Mouse (Mus musculus): Measurements from ENCODE around the gene Lzic. TPM values are rescaled to one million over a fixed set of nuclear protein-coding genes. Genes with fewer than 3 reads are reported as not detected.
"Not testable (repeated sequence)": the region's sequence is repeated elsewhere in the genome, so short reads cannot be mapped to it uniquely, and the experiment has no call there.

The Lzic gene
- polyA plus RNA-seq, 1 experiment from 2014 or later, result 47.3 TPM

DNA sequence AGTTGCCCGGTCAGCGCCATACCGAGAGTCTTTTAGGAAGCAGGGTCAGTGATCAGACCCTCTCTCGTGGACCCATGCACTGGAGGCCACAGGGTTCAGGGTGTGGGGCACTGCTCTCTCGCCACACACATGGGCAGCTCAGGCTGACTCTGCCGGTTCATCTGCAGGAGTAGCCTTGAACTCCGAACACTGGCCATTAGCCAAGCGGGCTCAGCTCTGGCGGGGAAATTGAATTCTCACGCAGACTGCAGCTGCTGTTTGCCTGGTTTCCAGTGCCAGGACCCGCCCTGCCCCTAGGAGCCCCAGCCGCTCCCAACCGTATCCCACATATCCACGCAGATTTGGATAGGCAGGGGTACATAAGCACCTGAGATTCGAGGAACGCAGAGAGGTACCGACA lies 30.8 kb upstream of the Lzic start:
- H3K9me3 ChIP-seq (ENCODE audit: control insufficient read depth, low read length), result no peaks in the 10 kb centered on the region
- H3K36me3 ChIP-seq (ENCODE audit: control insufficient read depth, insufficient read depth), result no peaks in the 10 kb centered on the region
- no peak overlapping the region for H3K4me2 ChIP-seq (ENCODE audit: low read length)
- no peak overlapping the region for H3K27ac ChIP-seq (ENCODE audit: low read length)
- 89% methylated on average over 17 of the region's 17 CpGs for WGBS
- H3K4me1 ChIP-seq (replicated peaks; ENCODE audit: control insufficient read depth, insufficient read depth, low read length), result no peaks in the 10 kb centered on the region
- H3K27me3 ChIP-seq (replicated peaks; ENCODE audit: control insufficient read depth, insufficient read depth, low read length), result no peaks in the 10 kb centered on the region
- H3K9ac ChIP-seq (replicated peaks; ENCODE audit: low read depth, low read length), result no peak overlapping the region
- no peak for ATAC-seq
- H3K4me3 ChIP-seq (replicated peaks; ENCODE audit: low read length), result no peak overlapping the region

DNA sequence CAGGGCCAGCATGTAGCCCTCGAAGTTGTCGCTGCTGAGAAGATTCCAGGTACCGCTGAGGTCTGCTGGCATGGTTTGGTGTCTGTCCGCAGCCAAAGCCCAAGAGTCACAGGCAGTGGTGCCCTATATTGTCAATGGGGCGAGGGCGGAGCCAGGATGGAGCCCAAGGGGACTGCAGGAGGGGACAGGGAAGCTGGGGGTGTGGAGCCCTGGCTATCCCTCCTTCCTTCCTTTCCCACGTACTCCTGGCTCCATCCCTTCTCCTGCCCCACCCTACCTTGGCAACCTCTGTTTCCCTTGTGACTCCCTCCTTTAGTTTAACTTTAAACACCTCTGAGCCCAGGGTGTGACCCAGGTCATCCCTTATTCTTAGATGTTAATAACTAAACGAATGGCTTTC lies 30.1 kb upstream of the Lzic start, which contains the start of gene Rbp7:
Gene Rbp7 (minus strand): TSS at position 100 of the 400 bp plus-strand sequence.
- no peak within 1 kb of the TSS for H3K4me2 ChIP-seq (ENCODE audit: low read length)
- H3K27me3 ChIP-seq (replicated peaks; ENCODE audit: control insufficient read depth, insufficient read depth, low read length), result no peaks in the 10 kb centered on the region
- ATAC-seq, result no peak
- no peaks in the 10 kb centered on the region for H3K9me3 ChIP-seq (ENCODE audit: control insufficient read depth, low read length)
- H3K36me3 ChIP-seq (ENCODE audit: control insufficient read depth, insufficient read depth), result no peaks in the 10 kb centered on the region
- H3K27ac ChIP-seq (ENCODE audit: low read length), result no peak within 1 kb of the TSS
- no peaks in the 10 kb centered on the region for H3K4me1 ChIP-seq (replicated peaks; ENCODE audit: control insufficient read depth, insufficient read depth, low read length)
- no peak within 1 kb of the TSS for H3K9ac ChIP-seq (replicated peaks; ENCODE audit: low read depth, low read length)
- WGBS, result 64% methylated on average over 8 of the region's 8 CpGs
- no peak within 1 kb of the TSS for H3K4me3 ChIP-seq (replicated peaks; ENCODE audit: low read length)

DNA sequence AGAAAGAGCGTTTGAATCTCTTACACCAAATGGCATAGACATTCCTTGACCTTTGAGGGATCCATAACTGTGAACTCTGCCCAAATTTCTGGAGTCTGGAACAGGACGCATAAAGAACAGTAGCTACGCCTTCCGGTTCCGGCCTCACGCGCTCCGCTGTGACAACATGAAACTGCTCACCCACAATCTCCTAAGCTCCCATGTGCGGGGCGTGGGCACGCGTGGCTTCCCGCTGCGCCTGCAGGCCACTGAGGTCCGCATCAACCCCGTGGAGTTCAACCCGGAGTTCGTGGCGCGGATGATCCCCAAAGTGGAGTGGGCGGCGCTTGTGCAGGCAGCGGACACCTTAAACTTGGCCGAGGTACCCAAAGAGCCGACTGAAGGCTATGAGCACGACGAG lies 27.9 kb upstream of the Lzic start:
- 93% methylated on average over 27 of the region's 27 CpGs for WGBS

DNA sequence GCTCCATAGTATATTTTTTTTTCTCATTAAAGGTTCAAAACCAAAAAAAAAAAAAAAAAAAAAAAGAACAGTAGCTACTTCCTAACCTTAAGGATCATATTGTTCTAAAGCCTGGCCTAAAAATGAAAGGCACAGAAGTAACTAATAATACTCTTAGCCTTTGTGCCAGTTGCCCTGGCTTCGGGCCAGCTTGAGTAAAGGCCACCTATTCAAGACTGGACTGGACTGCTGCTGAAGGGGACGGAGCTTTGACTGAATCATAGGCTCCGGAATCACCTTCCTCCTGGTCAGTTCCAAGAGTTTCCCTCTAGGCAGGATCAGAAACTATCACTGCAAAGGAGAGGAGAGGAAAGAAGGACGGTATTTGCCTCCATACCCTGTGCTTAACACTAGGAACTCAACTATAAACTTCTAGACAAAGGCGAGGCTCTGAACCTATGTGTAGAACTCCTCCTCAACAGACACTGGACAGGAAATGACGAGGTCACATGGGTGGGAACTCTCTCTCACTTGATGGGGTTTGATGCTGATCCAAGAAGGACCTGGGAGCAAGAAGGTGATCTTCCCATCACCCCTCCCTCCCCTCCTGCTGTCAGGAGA lies 27.1 kb upstream of the Lzic start:
- no peaks in the 10 kb centered on the region for H3K27me3 ChIP-seq (replicated peaks; ENCODE audit: control insufficient read depth, insufficient read depth, low read length)
- H3K9me3 ChIP-seq (ENCODE audit: control insufficient read depth, low read length), result no peaks in the 10 kb centered on the region
- no peaks in the 10 kb centered on the region for H3K4me1 ChIP-seq (replicated peaks; ENCODE audit: control insufficient read depth, insufficient read depth, low read length)
- WGBS, result 69% methylated on average over 6 of the region's 6 CpGs
- no peaks in the 10 kb centered on the region for H3K36me3 ChIP-seq (ENCODE audit: control insufficient read depth, insufficient read depth)
- H3K27ac ChIP-seq (ENCODE audit: low read length), result no peak overlapping the region; the same call in 1 of the 2 replicates
- no peak for ATAC-seq
- no peak overlapping the region for H3K4me3 ChIP-seq (replicated peaks; ENCODE audit: low read length)
- no peak overlapping the region for H3K9ac ChIP-seq (replicated peaks; ENCODE audit: low read depth, low read length)
- H3K4me2 ChIP-seq (ENCODE audit: low read length), result no peak overlapping the region

More for the DNA sequence above, 27.9 kb upstream of the Lzic start:
- not testable (repeated sequence) for ATAC-seq; H3K27ac ChIP-seq (ENCODE audit: low read length); H3K4me1 ChIP-seq (replicated peaks; ENCODE audit: control insufficient read depth, insufficient read depth, low read length); H3K36me3 ChIP-seq (ENCODE audit: control insufficient read depth, insufficient read depth); H3K4me3 ChIP-seq (replicated peaks; ENCODE audit: low read length); H3K9me3 ChIP-seq (ENCODE audit: control insufficient read depth, low read length); H3K4me2 ChIP-seq (ENCODE audit: low read length); H3K9ac ChIP-seq (replicated peaks; ENCODE audit: low read depth, low read length); H3K27me3 ChIP-seq (replicated peaks; ENCODE audit: control insufficient read depth, insufficient read depth, low read length)

DNA sequence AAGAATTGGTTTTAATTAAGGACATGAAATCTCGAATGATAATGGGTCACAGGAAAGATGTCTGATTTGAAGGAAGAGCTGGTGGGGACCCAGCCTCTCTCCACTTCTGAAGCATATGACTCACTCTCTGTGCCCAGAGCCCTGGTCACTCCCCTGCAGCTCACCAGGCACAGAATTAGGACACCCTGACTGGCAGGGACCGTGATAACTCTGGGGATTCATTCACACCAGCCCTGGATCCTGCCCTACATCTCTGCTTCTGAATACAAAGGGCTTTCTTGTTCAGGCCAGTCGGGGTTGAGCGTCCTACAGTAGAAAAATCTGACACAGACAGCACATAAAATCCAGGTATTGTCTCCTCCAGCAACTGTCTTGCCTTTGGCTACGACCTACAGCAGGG lies 26.5 kb upstream of the Lzic start:
- H3K4me3 ChIP-seq (replicated peaks; ENCODE audit: low read length), result no peak overlapping the region
- H3K36me3 ChIP-seq (ENCODE audit: control insufficient read depth, insufficient read depth), result no peaks in the 10 kb centered on the region
- no peak overlapping the region for H3K9ac ChIP-seq (replicated peaks; ENCODE audit: low read depth, low read length)
- WGBS, result 63% methylated on average over 5 of the region's 5 CpGs
- no peak for ATAC-seq
- H3K27me3 ChIP-seq (replicated peaks; ENCODE audit: control insufficient read depth, insufficient read depth, low read length), result no peaks in the 10 kb centered on the region
- H3K27ac ChIP-seq (ENCODE audit: low read length), result no peak overlapping the region
- H3K9me3 ChIP-seq (ENCODE audit: control insufficient read depth, low read length), result no peaks in the 10 kb centered on the region
- H3K4me2 ChIP-seq (ENCODE audit: low read length), result no peak overlapping the region
- no peaks in the 10 kb centered on the region for H3K4me1 ChIP-seq (replicated peaks; ENCODE audit: control insufficient read depth, insufficient read depth, low read length)

DNA sequence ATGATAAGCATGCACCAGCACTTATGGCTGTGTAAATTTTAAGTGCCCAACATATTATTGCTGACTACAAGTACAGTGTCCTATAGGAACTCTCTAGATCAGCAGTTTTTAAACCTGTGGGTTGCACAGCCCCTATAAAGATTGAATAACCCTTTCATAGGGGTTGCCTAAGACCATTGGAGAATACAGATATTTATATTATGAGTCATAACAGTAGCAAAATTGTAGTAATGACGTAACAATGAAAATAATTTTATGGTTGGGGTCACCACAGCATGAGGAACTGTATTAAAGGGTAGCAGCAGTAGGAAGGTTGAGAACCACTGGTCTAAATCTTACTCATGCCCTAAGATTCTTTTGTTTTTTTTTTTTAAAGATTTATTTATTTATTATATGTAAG lies 25.6 kb upstream of the Lzic start:
- no peak overlapping the region for H3K4me3 ChIP-seq (replicated peaks; ENCODE audit: low read length)
- no peaks in the 10 kb centered on the region for H3K4me1 ChIP-seq (replicated peaks; ENCODE audit: control insufficient read depth, insufficient read depth, low read length)
- H3K36me3 ChIP-seq (ENCODE audit: control insufficient read depth, insufficient read depth), result no peaks in the 10 kb centered on the region
- H3K27me3 ChIP-seq (replicated peaks; ENCODE audit: control insufficient read depth, insufficient read depth, low read length), result no peaks in the 10 kb centered on the region
- H3K27ac ChIP-seq (ENCODE audit: low read length), result no peak overlapping the region
- H3K9me3 ChIP-seq (ENCODE audit: control insufficient read depth, low read length), result no peaks in the 10 kb centered on the region
- H3K9ac ChIP-seq (replicated peaks; ENCODE audit: low read depth, low read length), result no peak overlapping the region
- 86% methylated on average over 1 of the region's 1 CpGs for WGBS
- ATAC-seq, result no peak
- no peak overlapping the region for H3K4me2 ChIP-seq (ENCODE audit: low read length)

DNA sequence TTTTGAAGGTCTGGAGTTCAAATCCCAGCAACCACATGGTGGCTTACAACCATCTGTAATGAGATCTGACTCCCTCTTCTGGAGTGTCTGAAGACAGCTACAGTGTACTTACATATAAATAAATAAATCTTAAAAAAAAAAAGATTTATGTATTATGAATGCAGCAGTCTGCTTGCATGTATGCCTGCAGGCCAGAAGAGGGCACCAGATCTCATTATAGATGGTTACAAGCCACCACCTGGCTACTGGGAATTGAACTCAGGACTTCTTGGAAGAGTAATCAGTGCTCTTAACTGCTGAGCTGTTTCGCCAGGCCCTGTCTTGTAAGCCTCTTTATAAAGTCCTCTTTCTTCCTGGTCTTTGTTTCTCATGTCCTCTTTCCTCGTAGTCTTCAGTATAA lies 24.6 kb upstream of the Lzic start:
- not testable (repeated sequence) for H3K9me3 ChIP-seq (ENCODE audit: control insufficient read depth, low read length); H3K4me1 ChIP-seq (replicated peaks; ENCODE audit: control insufficient read depth, insufficient read depth, low read length); H3K27ac ChIP-seq (ENCODE audit: low read length); H3K4me2 ChIP-seq (ENCODE audit: low read length); ATAC-seq; H3K4me3 ChIP-seq (replicated peaks; ENCODE audit: low read length); H3K36me3 ChIP-seq (ENCODE audit: control insufficient read depth, insufficient read depth); H3K9ac ChIP-seq (replicated peaks; ENCODE audit: low read depth, low read length); H3K27me3 ChIP-seq (replicated peaks; ENCODE audit: control insufficient read depth, insufficient read depth, low read length)
- 93% methylated on average over 2 of the region's 2 CpGs for WGBS

DNA sequence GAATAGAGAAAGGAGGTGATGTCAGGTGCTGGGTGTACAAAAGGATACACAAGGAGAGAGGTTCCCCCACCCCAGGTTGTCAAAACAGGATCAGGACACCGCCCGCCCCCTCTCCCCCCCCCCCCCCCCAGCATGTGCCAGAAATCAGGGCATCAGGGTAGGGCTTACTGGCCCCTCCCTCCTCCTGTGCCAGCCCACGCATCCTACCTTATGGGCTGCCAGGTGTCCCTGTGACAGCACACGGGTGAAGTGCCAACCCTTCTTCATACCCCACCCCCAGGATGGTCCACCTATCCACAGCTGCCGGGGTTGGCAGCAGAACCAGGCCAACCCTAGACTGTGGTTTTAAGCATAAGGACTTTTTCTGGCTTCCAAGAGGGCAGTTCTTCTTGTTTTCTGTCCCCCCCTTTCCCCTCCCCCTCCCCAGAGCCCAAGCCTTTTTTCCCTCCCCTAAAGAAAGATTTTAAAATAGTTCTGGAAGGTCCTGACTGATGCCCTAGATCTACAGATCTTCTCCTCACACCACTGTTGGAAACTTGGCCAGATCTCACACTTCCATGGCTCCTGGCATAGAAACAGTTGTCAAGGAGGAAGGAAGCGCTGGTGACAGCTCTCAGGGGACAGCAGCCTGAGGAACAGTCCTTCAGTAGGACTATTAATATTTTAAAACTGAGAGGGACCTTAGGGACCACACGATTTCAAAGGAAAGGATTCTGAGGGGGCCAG lies 23.3 kb upstream of the Lzic start:
- Histone ChIP-seq H3K36me3 (ENCODE audit: control insufficient read depth, insufficient read depth) (no peaks in the 10 kb centered on the region), H3K9me3 (ENCODE audit: control insufficient read depth, low read length) (no peaks in the 10 kb centered on the region), H3K9ac (replicated peaks; ENCODE audit: low read depth, low read length) (no peak overlapping the region), H3K4me2 (ENCODE audit: low read length) (no peak overlapping the region), H3K27ac (ENCODE audit: low read length) (no peak overlapping the region), H3K27me3 (replicated peaks; ENCODE audit: control insufficient read depth, insufficient read depth, low read length) (no peaks in the 10 kb centered on the region), H3K4me3 (replicated peaks; ENCODE audit: low read length) (no peak overlapping the region), H3K4me1 (replicated peaks; ENCODE audit: control insufficient read depth, insufficient read depth, low read length) (no peaks in the 10 kb centered on the region)
- 59% methylated on average over 4 of the region's 7 CpGs for WGBS
- no peak for ATAC-seq

DNA sequence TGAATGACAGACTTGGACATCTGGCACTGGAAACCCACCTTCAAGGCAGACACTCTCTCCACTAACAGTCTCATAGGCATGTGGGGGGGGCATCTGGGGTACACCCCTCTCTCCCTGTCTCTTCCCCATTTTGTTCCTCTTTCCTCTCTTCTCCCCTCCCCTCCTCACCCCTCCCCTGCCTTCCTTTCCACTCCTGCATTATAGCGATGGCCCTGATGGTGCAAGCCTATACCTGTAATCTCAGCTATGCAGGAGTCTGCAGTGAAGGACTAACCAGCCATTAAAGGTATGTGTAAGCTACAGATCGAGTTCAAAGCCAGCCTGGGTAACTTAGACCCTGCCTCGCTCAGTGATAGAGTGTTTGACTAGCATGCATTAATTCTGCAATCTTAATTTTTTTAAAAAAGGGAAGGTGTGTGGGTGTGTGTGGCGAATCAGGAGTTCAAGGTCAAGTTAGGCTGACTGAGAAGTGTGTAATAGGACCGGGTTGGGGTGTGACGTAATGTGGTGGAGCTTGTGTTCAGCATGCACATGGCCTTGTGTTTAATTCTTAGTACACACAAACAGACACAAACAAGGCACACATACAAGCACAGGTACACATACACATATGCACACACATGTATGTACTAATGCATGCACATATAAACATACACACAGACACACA lies 22.6 kb upstream of the Lzic start:
- H3K27me3 ChIP-seq (replicated peaks; ENCODE audit: control insufficient read depth, insufficient read depth, low read length), result no peaks in the 10 kb centered on the region
- WGBS, result 88% methylated on average over 6 of the region's 6 CpGs
- H3K4me3 ChIP-seq (replicated peaks; ENCODE audit: low read length), result no peak overlapping the region
- no peak overlapping the region for H3K4me2 ChIP-seq (ENCODE audit: low read length)
- no peak overlapping the region for H3K9ac ChIP-seq (replicated peaks; ENCODE audit: low read depth, low read length)
- no peaks in the 10 kb centered on the region for H3K36me3 ChIP-seq (ENCODE audit: control insufficient read depth, insufficient read depth)
- no peak for ATAC-seq
- no peaks in the 10 kb centered on the region for H3K9me3 ChIP-seq (ENCODE audit: control insufficient read depth, low read length)
- no peaks in the 10 kb centered on the region for H3K4me1 ChIP-seq (replicated peaks; ENCODE audit: control insufficient read depth, insufficient read depth, low read length)
- no peak overlapping the region for H3K27ac ChIP-seq (ENCODE audit: low read length)
